18 mouse cellular contexts compared by ENCODE assay signal in the genomic region with DNA sequence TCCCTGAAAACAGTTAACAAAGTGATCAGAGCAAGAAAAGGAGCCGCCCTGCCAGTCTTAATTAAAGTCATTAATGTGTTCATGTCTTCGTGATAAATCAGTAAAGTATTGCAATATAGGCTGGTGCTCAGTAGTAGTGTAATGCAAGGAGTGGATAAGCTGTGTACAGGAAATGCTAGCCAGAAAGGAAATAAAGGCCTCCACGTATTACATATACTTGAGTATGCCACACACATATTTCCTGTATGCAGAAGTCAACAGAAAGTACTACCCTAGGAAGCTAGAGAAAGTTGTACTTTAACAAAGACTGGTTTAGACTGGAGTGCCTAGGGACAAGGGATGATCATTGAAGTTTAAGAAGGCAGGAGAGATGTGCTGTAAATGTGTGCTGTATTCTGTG.
"Had no signal": no experiment of that assay in that cellular context is flagged by ENCODE, and none has a peak within 500 bp of the region (broad histone marks: within the 10 kb centered on the region; RNA-seq: fewer than 3 reads in every experiment).

No protein-coding gene starts in this region.

- H3K4me1 ChIP-seq: midbrain, embryonic 10.5 days; midbrain, embryonic 12.5 days; neural tube, embryonic 13.5 days; neural tube, embryonic 15.5 days had no signal

- DNase-seq: lung, adult 18-20 months; lung, embryonic 14.5 days; lung, postnatal 10 days; lung, postnatal 4 days; midbrain, embryonic 14.5 days; retina, postnatal 1 day; right cerebral cortex, adult 18-20 months; right cerebral cortex, postnatal 25 days; right cerebral cortex, postnatal 4 days; spleen, adult 18-20 months; thymus, adult 18-20 months; thymus, postnatal 25 days had no signal

- H3K27ac ChIP-seq: midbrain, embryonic 10.5 days; midbrain, embryonic 12.5 days; neural tube, embryonic 13.5 days; neural tube, embryonic 15.5 days had no signal

- H3K4me2 ChIP-seq: lung, embryonic 14.5 days; midbrain, embryonic 12.5 days; neural tube, embryonic 13.5 days; neural tube, embryonic 15.5 days had no signal

- H3K4me3 ChIP-seq: midbrain, embryonic 10.5 days; midbrain, embryonic 12.5 days; myocyte; neural tube, embryonic 13.5 days; neural tube, embryonic 15.5 days had no signal

- ATAC-seq: midbrain, embryonic 16.5 days had no signal

- H3K27me3 ChIP-seq: midbrain, embryonic 12.5 days; neural tube, embryonic 13.5 days; neural tube, embryonic 15.5 days had no signal

- H3K9me3 ChIP-seq: midbrain, embryonic 10.5 days; midbrain, embryonic 12.5 days; neural tube, embryonic 13.5 days; neural tube, embryonic 15.5 days had no signal

- H3K9ac ChIP-seq: lung, embryonic 14.5 days; midbrain, embryonic 12.5 days; neural tube, embryonic 13.5 days; neural tube, embryonic 15.5 days had no signal
